Mouse (Mus musculus) testis, adult 2 months (tissue): ENCODE data around the gene Nxn.

Source experiments
- CTCF ChIP-seq: fragments of 200-500 bp; IDR thresholded peaks from 2 replicates; pipeline ENCODE4 v1.5.1; 2012; ENCODE audit warnings: low read depth, mild to moderate bottlenecking, inconsistent platforms, low read length, moderate library complexity; ENCODE audit not compliant: control insufficient read depth, insufficient read depth, insufficient replicate concordance
- POLR2A ChIP-seq: fragments of 200-500 bp; IDR thresholded peaks from 2 replicates; pipeline ENCODE4 v1.6.1; 2012; ENCODE audit warnings: low read depth, mild to moderate bottlenecking, inconsistent platforms, low read length, moderate library complexity; ENCODE audit not compliant: control insufficient read depth

GRCm38 (mm10) chr11:76290367-76290766, 108.6 kb downstream of the Nxn start:
- TF ChIP-seq CTCF (no peak), POLR2A (no peak)
